ENCODE assay signal across 8 mouse cellular contexts in the genomic region with DNA sequence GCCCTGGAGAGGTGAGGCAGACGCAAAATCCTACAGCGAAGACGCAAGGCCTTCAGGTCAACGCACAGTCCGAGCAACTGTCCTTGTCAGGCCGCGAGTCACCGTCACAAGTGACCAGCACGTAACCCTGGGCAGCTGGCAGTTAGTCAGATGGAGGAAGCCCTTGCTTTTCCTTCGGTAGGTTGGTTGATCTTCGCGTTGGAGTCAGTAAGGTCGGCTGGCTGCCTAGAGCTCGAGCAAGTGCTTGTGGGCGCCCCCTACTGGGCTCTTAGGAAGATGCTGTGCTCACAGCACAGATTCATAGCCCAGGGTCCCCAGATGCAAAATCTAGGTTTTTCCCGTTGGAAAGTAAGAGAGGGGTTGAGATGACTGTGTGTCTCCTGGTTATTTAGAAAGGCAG. TPM values are rescaled to one million over a fixed set of nuclear protein-coding genes. Genes with fewer than 3 reads are reported as not detected.
A peak's percentile ranks its signal among the peaks of the same experiment; 100 is the strongest.
DNase-seq lines count a peak whose midpoint lies in the region; ATAC-seq and TF ChIP-seq lines count a peak whose summit lies in the region.

No protein-coding gene starts in this region.

- peak; percentile 88 for DNase-seq in brain, adult 2 months (ENCODE audit: low read depth, low spot score)
- peak; percentile 67 for DNase-seq in heart, postnatal 0 days (ENCODE audit: low spot score)
- DNase-seq in kidney, postnatal 14 days, result peak; percentile 77
- peak; percentile 51 to 69 for DNase-seq in lung, adult 18-20 months
- DNase-seq in testis, postnatal 10 days (ENCODE audit: low spot score), result peak; percentile 83

- no peaks in the 10 kb centered on the region for H3K36me3 ChIP-seq in E14TG2a.4 (ENCODE audit: insufficient read depth, low read length)
- no peaks in the 10 kb centered on the region for H3K36me3 ChIP-seq in heart, postnatal 0 days (replicated peaks; ENCODE audit: control insufficient read depth, insufficient read depth, low read length)
- H3K36me3 ChIP-seq in neural tube, embryonic 14.5 days (ENCODE audit: control insufficient read depth, insufficient read depth, low read length), result no peaks in the 10 kb centered on the region

- H3K4me3 ChIP-seq in E14TG2a.4 (replicated peaks; ENCODE audit: low read length), result no peak overlapping the region
- no peak overlapping the region for H3K4me3 ChIP-seq in heart, postnatal 0 days (ENCODE audit: low read depth, low read length)
- no peak overlapping the region for H3K4me3 ChIP-seq in neural tube, embryonic 14.5 days (ENCODE audit: low read depth, low read length)

- H3K9me3 ChIP-seq in E14TG2a.4 (ENCODE audit: low read length), result no peaks in the 10 kb centered on the region
- H3K9me3 ChIP-seq in heart, postnatal 0 days (replicated peaks; ENCODE audit: control insufficient read depth, low read length), result no peaks in the 10 kb centered on the region
- no peaks in the 10 kb centered on the region for H3K9me3 ChIP-seq in neural tube, embryonic 14.5 days (ENCODE audit: control insufficient read depth, low read length)

- TF ChIP-seq CTCF in E14TG2a.4 (conservative IDR thresholded peaks at IDR 0.05; ENCODE audit: low read length), result peak; percentile 74
- TF ChIP-seq CTCF in heart, postnatal 0 days (IDR thresholded peaks at IDR 0.05; ENCODE audit: low read depth), result peak; percentile 72

- no peaks in the 10 kb centered on the region; the same call in 1 of the 2 replicates for H3K4me1 ChIP-seq in E14TG2a.4 (replicated peaks; ENCODE audit: low read depth, low read length)
- H3K4me1 ChIP-seq in heart, postnatal 0 days (ENCODE audit: control insufficient read depth, insufficient read depth), result peaks cover 7% of the 10 kb centered on the region; the same call in 1 of the 2 replicates
- peaks cover 6% of the 10 kb centered on the region for H3K4me1 ChIP-seq in neural tube, embryonic 14.5 days (ENCODE audit: control insufficient read depth, insufficient read depth, low read length)

- H3K27me3 ChIP-seq in E14TG2a.4 (ENCODE audit: insufficient read depth, low read length), result peaks cover 22% of the 10 kb centered on the region
- peaks cover 13% of the 10 kb centered on the region for H3K27me3 ChIP-seq in heart, postnatal 0 days (ENCODE audit: control insufficient read depth, insufficient read depth, low read length)
- H3K27me3 ChIP-seq in neural tube, embryonic 14.5 days (ENCODE audit: control insufficient read depth, insufficient read depth, low read length), result no peaks in the 10 kb centered on the region

- H3K4me2 ChIP-seq in heart, postnatal 0 days (ENCODE audit: low read depth, low read length), result peak overlapping the region; percentile 31; the same call in 1 of the 2 replicates
- peak overlapping the region; percentile 20; the same call in 1 of the 2 replicates for H3K4me2 ChIP-seq in neural tube, embryonic 14.5 days (ENCODE audit: low read depth, low read length)

- no peak for TF ChIP-seq EP300 in heart, postnatal 0 days (IDR thresholded peaks at IDR 0.05; ENCODE audit: low read depth)

- H3K27ac ChIP-seq in heart, postnatal 0 days (ENCODE audit: low read depth), result no peak overlapping the region
- no peak overlapping the region for H3K27ac ChIP-seq in neural tube, embryonic 14.5 days (ENCODE audit: low read depth, low read length)

- H3K9ac ChIP-seq in heart, postnatal 0 days (replicated peaks; ENCODE audit: low read depth, low read length), result no peak overlapping the region
- no peak overlapping the region for H3K9ac ChIP-seq in neural tube, embryonic 14.5 days (replicated peaks; ENCODE audit: low read depth, low read length)

- 18% methylated on average over 16 of the region's 16 CpGs for WGBS in heart, postnatal 0 days
- WGBS in neural tube, embryonic 14.5 days, result 15% methylated on average over 16 of the region's 16 CpGs

- peak; percentile 77 for ATAC-seq in erythroblast, adult 5-6 weeks (replicated peaks; ENCODE audit: low FRiP score, poor library complexity, severe bottlenecking)
- peak; percentile 34; the same call in 1 of the 2 replicates for ATAC-seq in heart, postnatal 0 days (ENCODE audit: insufficient read depth, low read depth)
- ATAC-seq in neural tube, embryonic 14.5 days (ENCODE audit: low read depth), result no peak

RNA-seq across cellular contexts. Expression of gene Trim67, which starts 17.2 kb away (rescaled TPM):
- not detected in 2 replicates for total RNA-seq in erythroblast, adult 5-6 weeks (2015; ENCODE audit: low replicate concordance)
- not detected in 2 replicates for total RNA-seq in erythroblast, adult 5-6 weeks (2017; ENCODE audit: low replicate concordance)
- total RNA-seq in heart, postnatal 0 days (2014; rRNA removed; ENCODE audit: low replicate concordance), result 0.04 and 0.08 TPM in 2 replicates
- polyA plus RNA-seq in heart, postnatal 0 days (2015; fragmentation: Nextera tagmentation; extraction: Ambion mirVana), result 0.07 and 0.08 TPM in 2 replicates
- polyA plus RNA-seq in neural tube, embryonic 14.5 days (2014; fragmentation: Nextera tagmentation; extraction: Ambion mirVana), result 36.7 and 42.7 TPM in 2 replicates

RNA-seq across cellular contexts. Expression of gene Fam89a, which starts 24.1 kb away (rescaled TPM):
- 1.3 TPM in 1 of 2 replicates, not detected in the other for total RNA-seq in erythroblast, adult 5-6 weeks (2015; ENCODE audit: low replicate concordance)
- not detected in 2 replicates for total RNA-seq in erythroblast, adult 5-6 weeks (2017; ENCODE audit: low replicate concordance)
- not detected in 2 replicates for total RNA-seq in heart, postnatal 0 days (2014; rRNA removed; ENCODE audit: low replicate concordance)
- polyA plus RNA-seq in heart, postnatal 0 days (2015; fragmentation: Nextera tagmentation; extraction: Ambion mirVana), result 0.89 and 1.1 TPM in 2 replicates
- 0.91 and 7.0 TPM in 2 replicates for polyA plus RNA-seq in neural tube, embryonic 14.5 days (2014; fragmentation: Nextera tagmentation; extraction: Ambion mirVana)

RNA-seq across cellular contexts. Expression of gene Arv1, which starts 53.8 kb away (rescaled TPM):
- 2.5 TPM in 1 of 2 replicates, not detected in the other for total RNA-seq in erythroblast, adult 5-6 weeks (2015; ENCODE audit: low replicate concordance)
- 1.1 TPM in 1 of 2 replicates, not detected in the other for total RNA-seq in erythroblast, adult 5-6 weeks (2017; ENCODE audit: low replicate concordance)
- total RNA-seq in heart, postnatal 0 days (2014; rRNA removed; ENCODE audit: low replicate concordance), result 10.5 and 10.7 TPM in 2 replicates
- polyA plus RNA-seq in heart, postnatal 0 days (2015; fragmentation: Nextera tagmentation; extraction: Ambion mirVana), result 8.9 and 11.0 TPM in 2 replicates
- 38.0 and 39.3 TPM in 2 replicates for polyA plus RNA-seq in neural tube, embryonic 14.5 days (2014; fragmentation: Nextera tagmentation; extraction: Ambion mirVana)

RNA-seq across cellular contexts. Expression of gene Ttc13, which starts 53.9 kb away (rescaled TPM):
- 13.1 and 15.3 TPM in 2 replicates for total RNA-seq in erythroblast, adult 5-6 weeks (2015; ENCODE audit: low replicate concordance)
- total RNA-seq in erythroblast, adult 5-6 weeks (2017; ENCODE audit: low replicate concordance), result 8.8 and 18.3 TPM in 2 replicates
- total RNA-seq in heart, postnatal 0 days (2014; rRNA removed; ENCODE audit: low replicate concordance), result 15.3 and 18.7 TPM in 2 replicates
- polyA plus RNA-seq in heart, postnatal 0 days (2015; fragmentation: Nextera tagmentation; extraction: Ambion mirVana), result 13.7 and 15.7 TPM in 2 replicates
- 70.9 and 73.9 TPM in 2 replicates for polyA plus RNA-seq in neural tube, embryonic 14.5 days (2014; fragmentation: Nextera tagmentation; extraction: Ambion mirVana)
